Mouse (Mus musculus): ENCODE measurements around the gene Cacna2d1.

- no peak for TF ChIP-seq CTCF (conservative IDR thresholded peaks at IDR 0.05; ENCODE audit: low read length)
- no peak for TF ChIP-seq NANOG (IDR thresholded peaks at IDR 0.05; ENCODE audit: borderline replicate concordance, low read length)
- no peak for TF ChIP-seq POU5F1 (IDR thresholded peaks at IDR 0.05; ENCODE audit: borderline replicate concordance, low read length)
These were observed 360.2 kb downstream of the Cacna2d1 start for GRCm38 (mm10) chr5:16294708-16295107.

Measured in E14TG2a.4 (cell line).